Mouse (Mus musculus): ENCODE measurements around the gene C1d. TPM values are rescaled to one million over a fixed set of nuclear protein-coding genes. Genes with fewer than 3 reads are reported as not detected.

C1d gene
- polyA plus RNA-seq, 1 experiment from 2014 or later, result 143 TPM

DNA sequence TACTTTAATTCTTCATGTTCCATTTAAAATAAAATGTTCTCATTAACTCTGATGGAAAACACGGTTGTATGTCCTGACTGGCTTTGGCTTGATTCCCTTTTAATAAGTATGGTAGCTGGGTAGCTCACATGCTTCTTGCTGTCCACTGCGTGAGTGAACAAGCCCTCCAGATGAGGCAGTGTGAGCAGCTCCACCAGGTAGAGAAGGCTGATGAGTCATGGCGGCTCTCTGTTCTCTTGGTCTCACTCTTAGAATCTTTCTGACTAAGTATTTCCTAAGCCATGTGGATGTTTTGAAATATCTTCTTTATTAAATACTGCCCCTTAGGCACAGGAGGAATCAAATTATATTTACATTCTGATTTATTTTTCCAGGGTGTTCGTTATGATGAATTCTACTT, 9.8 kb downstream of the C1d start:
- H3K27ac ChIP-seq, result no peak overlapping the region

GRCm38 (mm10) chr11:17268801-17269200, 11.4 kb downstream of the C1d start:
- no peak overlapping the region for H3K9ac ChIP-seq
- no peaks in the 10 kb centered on the region for H3K9me3 ChIP-seq
- no peaks in the 10 kb centered on the region for H3K4me1 ChIP-seq
- H3K27ac ChIP-seq, result no peak overlapping the region
- no peak overlapping the region for H3K4me3 ChIP-seq
- WGBS, result 95% methylated on average over 1 of the region's 1 CpGs
- peaks cover 8% of the 10 kb centered on the region; the same call in 1 of the 2 replicates for H3K36me3 ChIP-seq (replicated peaks)
- H3K27me3 ChIP-seq (replicated peaks), result no peaks in the 10 kb centered on the region
- no peak overlapping the region for H3K4me2 ChIP-seq
- no peak for ATAC-seq (replicated peaks)

More for the DNA sequence above, 9.8 kb downstream of the C1d start:
- no peak for ATAC-seq (replicated peaks)
- Histone ChIP-seq H3K9ac (no peak overlapping the region), H3K4me1 (no peaks in the 10 kb centered on the region), H3K36me3 (replicated peaks) (peaks cover 8% of the 10 kb centered on the region; the same call in 1 of the 2 replicates), H3K27me3 (replicated peaks) (no peaks in the 10 kb centered on the region), H3K9me3 (no peaks in the 10 kb centered on the region), H3K4me3 (no peak overlapping the region), H3K4me2 (no peak overlapping the region)
- WGBS, result 94% methylated on average over 4 of the region's 4 CpGs

- WGBS, result 14% methylated on average over 9 of the region's 9 CpGs
- Histone ChIP-seq H3K9ac (no peak overlapping the region), H3K4me3 (no peak overlapping the region), H3K27ac (no peak overlapping the region), H3K4me2 (no peak overlapping the region), H3K9me3 (no peaks in the 10 kb centered on the region), H3K36me3 (replicated peaks) (no peaks in the 10 kb centered on the region), H3K27me3 (replicated peaks) (no peaks in the 10 kb centered on the region), H3K4me1 (no peaks in the 10 kb centered on the region)
- peak; percentile 86 for ATAC-seq (replicated peaks)
Observed at GRCm38 (mm10) chr11:17279959-17280358, 22.6 kb downstream of the C1d start.

DNA sequence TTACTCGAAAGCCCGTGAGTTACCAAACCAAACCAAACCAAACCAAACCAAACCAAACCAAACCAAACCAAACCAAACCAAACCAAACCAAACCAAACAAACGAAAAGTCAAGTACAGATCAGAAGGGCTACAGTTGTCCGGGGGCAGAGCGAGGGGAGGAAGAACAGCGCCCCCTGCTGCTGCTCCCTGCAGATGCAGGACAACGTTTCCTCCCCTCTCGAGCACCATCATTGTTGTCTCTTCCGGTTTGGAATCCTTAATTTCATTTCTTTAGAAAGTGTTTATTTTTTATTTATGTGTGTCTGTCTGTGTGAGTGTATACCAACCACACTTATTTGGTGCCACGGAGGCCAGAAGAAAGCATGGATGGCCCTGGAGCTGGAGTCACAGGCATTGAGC, 26.7 kb downstream of the C1d start:
- H3K9ac ChIP-seq, result no peak overlapping the region
- H3K36me3 ChIP-seq (replicated peaks), result no peaks in the 10 kb centered on the region
- H3K4me1 ChIP-seq, result no peaks in the 10 kb centered on the region
- no peak overlapping the region for H3K4me2 ChIP-seq
- 71% methylated on average over 10 of the region's 10 CpGs for WGBS
- no peak overlapping the region for H3K27ac ChIP-seq
- ATAC-seq (replicated peaks), result no peak
- H3K4me3 ChIP-seq, result no peak overlapping the region
- H3K9me3 ChIP-seq, result no peaks in the 10 kb centered on the region
- H3K27me3 ChIP-seq (replicated peaks), result no peaks in the 10 kb centered on the region

GRCm38 (mm10) chr11:17288884-17289283, 31.5 kb downstream of the C1d start:
- Histone ChIP-seq H3K27ac (no peak overlapping the region), H3K4me1 (no peaks in the 10 kb centered on the region), H3K36me3 (replicated peaks) (no peaks in the 10 kb centered on the region), H3K9ac (no peak overlapping the region), H3K4me3 (no peak overlapping the region), H3K9me3 (no peaks in the 10 kb centered on the region), H3K27me3 (replicated peaks) (no peaks in the 10 kb centered on the region), H3K4me2 (no peak overlapping the region)
- ATAC-seq (replicated peaks), result no peak

GRCm38 (mm10) chr11:17306007-17306891, 48.9 kb downstream of the C1d start:
- Histone ChIP-seq H3K27ac (no peak overlapping the region), H3K27me3 (replicated peaks) (no peaks in the 10 kb centered on the region), H3K9ac (no peak overlapping the region), H3K36me3 (replicated peaks) (no peaks in the 10 kb centered on the region), H3K4me2 (no peak overlapping the region), H3K4me3 (no peak overlapping the region), H3K4me1 (no peaks in the 10 kb centered on the region), H3K9me3 (no peaks in the 10 kb centered on the region)
- ATAC-seq (replicated peaks), result peak; percentile 91
- 63% methylated on average over 8 of the region's 8 CpGs for WGBS

- Histone ChIP-seq H3K9me3 (no peaks in the 10 kb centered on the region), H3K4me1 (no peaks in the 10 kb centered on the region), H3K36me3 (replicated peaks) (no peaks in the 10 kb centered on the region), H3K4me3 (no peak overlapping the region), H3K27ac (no peak overlapping the region), H3K27me3 (replicated peaks) (no peaks in the 10 kb centered on the region), H3K4me2 (no peak overlapping the region), H3K9ac (no peak overlapping the region)
- no peak for ATAC-seq (replicated peaks)
Observed at GRCm38 (mm10) chr11:17307457-17307856, 50.1 kb downstream of the C1d start.

Other genes with a start within 250 kb of the C1d start
- 162 and 170 TPM in 2 replicates for gene Cnrip1, start 206.0 kb upstream of the C1d start, polyA plus RNA-seq (2015; fragmentation: Nextera tagmentation; extraction: Ambion mirVana)
- gene Plek, start 205.2 kb upstream of the C1d start, polyA plus RNA-seq (2015; fragmentation: Nextera tagmentation; extraction: Ambion mirVana), result 4.0 and 4.1 TPM in 2 replicates
- 195 and 200 TPM in 2 replicates for gene Ppp3r1, start 98.3 kb upstream of the C1d start, polyA plus RNA-seq (2015; fragmentation: Nextera tagmentation; extraction: Ambion mirVana)
- gene Wdr92, start 75.5 kb upstream of the C1d start, polyA plus RNA-seq (2015; fragmentation: Nextera tagmentation; extraction: Ambion mirVana), result 19.3 and 20.0 TPM in 2 replicates
- 35.0 and 38.8 TPM in 2 replicates for gene Pno1, start 46.0 kb upstream of the C1d start, polyA plus RNA-seq (2015; fragmentation: Nextera tagmentation; extraction: Ambion mirVana)

Measured in midbrain, embryonic 15.5 days (tissue).